Mouse (Mus musculus) ES-Bruce4 (cell line): ENCODE results near the gene Ganab. TPM values are rescaled to one million over a fixed set of nuclear protein-coding genes. Genes with fewer than 3 reads are reported as not detected.
A peak's percentile ranks its signal among the peaks of the same experiment; 100 is the strongest.

ENCODE experiments used
- H3K27ac ChIP-seq: 2 replicates; pipeline ENCODE4 v1.5.1; 2012; ENCODE audit warnings: low read length, inconsistent platforms; ENCODE audit not compliant: insufficient read depth
- H3K27me3 ChIP-seq: 2 replicates; pipeline ENCODE4 v1.6.1; 2012; ENCODE audit warnings: mild to moderate bottlenecking, low read length, inconsistent platforms; ENCODE audit not compliant: control insufficient read depth, poor library complexity, insufficient read depth, severe bottlenecking
- H3K36me3 ChIP-seq: 2 replicates; pipeline ENCODE4 v1.6.1; 2012; ENCODE audit warnings: inconsistent platforms, mild to moderate bottlenecking, low read length, moderate library complexity; ENCODE audit not compliant: control insufficient read depth, poor library complexity, insufficient read depth, severe bottlenecking
- H3K4me1 ChIP-seq: one replicate; pipeline ENCODE4 v1.8.1; 2011; ENCODE audit warnings: low read length; ENCODE audit not compliant: control insufficient read depth, insufficient read depth
- H3K4me3 ChIP-seq: 2 replicates; pipeline ENCODE4 v1.5.1; 2011; ENCODE audit warnings: low read depth, mild to moderate bottlenecking, low read length
- H3K9ac ChIP-seq: 2 replicates; pipeline ENCODE4 v1.6.1; 2012; ENCODE audit warnings: low read depth, mild to moderate bottlenecking, inconsistent platforms; ENCODE audit not compliant: poor library complexity, severe bottlenecking
- H3K9me3 ChIP-seq: replicated peaks from 2 replicates; pipeline ENCODE4 v1.6.1; 2012; ENCODE audit warnings: mild to moderate bottlenecking, low read length, inconsistent platforms; ENCODE audit not compliant: control insufficient read depth, poor library complexity, insufficient read depth, severe bottlenecking
- CTCF ChIP-seq: IDR thresholded peaks from one replicate; pipeline ENCODE4 v1.8.1; 2011; ENCODE audit warnings: low read depth, low read length
- EP300 ChIP-seq: IDR thresholded peaks from 2 replicates; pipeline ENCODE4 v1.6.1; 2011; ENCODE audit warnings: low read depth, low read length; ENCODE audit not compliant: insufficient read depth
- POLR2A ChIP-seq: IDR thresholded peaks from one replicate; pipeline ENCODE4 v1.8.1; 2011; ENCODE audit warnings: low read length; ENCODE audit not compliant: insufficient read depth
- polyA plus RNA-seq: library from polyadenylated mRNA; stranded (reverse); fragments of >200 nt; gene quantifications from 2 replicates; pipeline ENCODE4 v1.2.4, GENCODE M21; 2011; ENCODE audit warnings: low read depth; ENCODE audit not compliant: missing spikeins, insufficient read depth, insufficient read length

Gene Ganab
- polyA plus RNA-seq, 1 experiment: 184 TPM

- Histone ChIP-seq H3K36me3 (no peaks in the 10 kb centered on the region), H3K27me3 (no peaks in the 10 kb centered on the region), H3K4me3 (peak overlapping the region; percentile 63), H3K9ac (peak overlapping the region; percentile 93), H3K27ac (no peak overlapping the region), H3K4me1 (no peaks in the 10 kb centered on the region), H3K9me3 (no peaks in the 10 kb centered on the region)
- TF ChIP-seq CTCF (no peak), POLR2A (no peak), EP300 (no peak)
Observed at GRCm38 (mm10) chr19:8928689-8929223, 30.9 kb downstream of the Ganab start.

GRCm38 (mm10) chr19:8929224-8930088 is 31.6 kb downstream of the Ganab start, which contains the start of the genes Rom1 and Eml3:
TSS of gene Rom1 (minus strand) at chr19:8929356.
TSS of gene Eml3 (plus strand) at chr19:8929552.
- Histone ChIP-seq H3K4me3 (peak within 1 kb of the TSS; percentile 63), H3K9ac (peak within 1 kb of the TSS; percentile 93), H3K4me1 (no peaks in the 10 kb centered on the region), H3K9me3 (no peaks in the 10 kb centered on the region), H3K27me3 (no peaks in the 10 kb centered on the region), H3K27ac (no peak within 1 kb of the TSS), H3K36me3 (no peaks in the 10 kb centered on the region)
- TF ChIP-seq CTCF (peak; percentile 29), EP300 (no peak)

GRCm38 (mm10) chr19:8930117-8930516 is 32.2 kb downstream of the Ganab start:
- Histone ChIP-seq H3K4me3 (peak overlapping the region; percentile 63), H3K4me1 (no peaks in the 10 kb centered on the region), H3K9ac (peak overlapping the region; percentile 93), H3K36me3 (no peaks in the 10 kb centered on the region), H3K27me3 (no peaks in the 10 kb centered on the region), H3K9me3 (no peaks in the 10 kb centered on the region), H3K27ac (no peak overlapping the region)
- TF ChIP-seq POLR2A: no peak
- TF ChIP-seq EP300: no peak
- TF ChIP-seq CTCF: no peak

- no peak for TF ChIP-seq POLR2A
- TF ChIP-seq EP300: no peak
- TF ChIP-seq CTCF: no peak
- no peak overlapping the region; the same call in 1 of the 2 replicates for H3K9ac ChIP-seq
- no peaks in the 10 kb centered on the region for H3K9me3 ChIP-seq
- no peaks in the 10 kb centered on the region for H3K27me3 ChIP-seq
- H3K27ac ChIP-seq: no peak overlapping the region
- no peaks in the 10 kb centered on the region for H3K4me1 ChIP-seq
- no peaks in the 10 kb centered on the region for H3K36me3 ChIP-seq
- H3K4me3 ChIP-seq: no peak overlapping the region
Observed at GRCm38 (mm10) chr19:8930771-8931170, 32.9 kb downstream of the Ganab start.

- Histone ChIP-seq H3K9ac (no peak overlapping the region), H3K36me3 (no peaks in the 10 kb centered on the region), H3K4me3 (no peak overlapping the region), H3K27ac (no peak overlapping the region), H3K27me3 (no peaks in the 10 kb centered on the region), H3K4me1 (peaks cover 2% of the 10 kb centered on the region), H3K9me3 (no peaks in the 10 kb centered on the region)
- TF ChIP-seq CTCF: no peak
- TF ChIP-seq EP300: no peak
- no peak for TF ChIP-seq POLR2A
Observed at GRCm38 (mm10) chr19:8936736-8937135, 38.9 kb downstream of the Ganab start.

GRCm38 (mm10) chr19:8940526-8941133 is 42.8 kb downstream of the Ganab start:
- Histone ChIP-seq H3K4me3 (peak overlapping the region; percentile 16), H3K4me1 (peaks cover 2% of the 10 kb centered on the region), H3K9me3 (no peaks in the 10 kb centered on the region), H3K36me3 (peaks cover 8% of the 10 kb centered on the region), H3K27me3 (no peaks in the 10 kb centered on the region), H3K9ac (peak overlapping the region; percentile 84), H3K27ac (peak overlapping the region; percentile 28)
- TF ChIP-seq EP300 (no peak), POLR2A (no peak), CTCF (no peak)
